Comparison of ENCODE assay signal across 19 mouse cellular contexts in genomic region chr4:154611167-154611566, GRCm38 (mm10). TPM values are rescaled to one million over a fixed set of nuclear protein-coding genes. Genes with fewer than 3 reads are reported as not detected.
DNase-seq lines count a peak whose midpoint lies in the region; ATAC-seq and TF ChIP-seq lines count a peak whose summit lies in the region.
"Had no signal": no experiment of that assay in that cellular context is flagged by ENCODE, and none has a peak within 500 bp of the region (broad histone marks: within the 10 kb centered on the region; RNA-seq: fewer than 3 reads in every experiment).

No protein-coding gene starts in this region.

- peaks cover 12% of the 10 kb centered on the region; the same call in 1 of the 2 replicates for H3K27me3 ChIP-seq in forebrain, embryonic 10.5 days (ENCODE audit: poor library complexity, severe bottlenecking)
- no peaks in the 10 kb centered on the region for H3K27me3 ChIP-seq in forebrain, embryonic 15.5 days
- no peaks in the 10 kb centered on the region for H3K27me3 ChIP-seq in limb, embryonic 14.5 days (ENCODE audit: control insufficient read depth, insufficient read depth, low read length)
- no peaks in the 10 kb centered on the region for H3K27me3 ChIP-seq in limb, embryonic 10.5 days (ENCODE audit: low read depth, poor library complexity, severe bottlenecking)
- peaks cover 4% of the 10 kb centered on the region; the same call in 1 of the 2 replicates for H3K27me3 ChIP-seq in heart, embryonic 12.5 days (replicated peaks)
- H3K27me3 ChIP-seq in stomach, postnatal 0 days (ENCODE audit: control insufficient read depth, insufficient read depth, low read length) = no peaks in the 10 kb centered on the region

- TF ChIP-seq EP300 in stomach, postnatal 0 days (optimal IDR thresholded peaks at IDR 0.05) = no peak

- H3K9me3 ChIP-seq in forebrain, embryonic 10.5 days = peaks cover 8% of the 10 kb centered on the region
- H3K9me3 ChIP-seq in forebrain, embryonic 15.5 days = no peaks in the 10 kb centered on the region
- no peaks in the 10 kb centered on the region for H3K9me3 ChIP-seq in limb, embryonic 14.5 days (ENCODE audit: control insufficient read depth, low read length)
- H3K9me3 ChIP-seq in limb, embryonic 10.5 days (replicated peaks) = no peaks in the 10 kb centered on the region
- peaks cover 8% of the 10 kb centered on the region; the same call in 1 of the 2 replicates for H3K9me3 ChIP-seq in heart, embryonic 12.5 days (replicated peaks)
- no peaks in the 10 kb centered on the region for H3K9me3 ChIP-seq in stomach, postnatal 0 days (ENCODE audit: control insufficient read depth, low read length)
- H3K9me3 ChIP-seq: neural tube, embryonic 13.5 days had no signal

- H3K4me1 ChIP-seq in forebrain, embryonic 10.5 days = peaks cover 31% of the 10 kb centered on the region
- H3K4me1 ChIP-seq in forebrain, embryonic 15.5 days = no peaks in the 10 kb centered on the region
- no peaks in the 10 kb centered on the region for H3K4me1 ChIP-seq in limb, embryonic 14.5 days (ENCODE audit: control insufficient read depth, insufficient read depth, low read length)
- H3K4me1 ChIP-seq in limb, embryonic 10.5 days = peaks cover 31% of the 10 kb centered on the region
- peaks cover 21% of the 10 kb centered on the region for H3K4me1 ChIP-seq in heart, embryonic 12.5 days (replicated peaks)
- H3K4me1 ChIP-seq in stomach, postnatal 0 days (replicated peaks; ENCODE audit: control insufficient read depth, insufficient read depth) = no peaks in the 10 kb centered on the region
- H3K4me1 ChIP-seq: neural tube, embryonic 13.5 days had no signal

- H3K4me2 ChIP-seq in forebrain, embryonic 15.5 days (replicated peaks) = no peak overlapping the region
- no peak overlapping the region for H3K4me2 ChIP-seq in limb, embryonic 14.5 days (replicated peaks; ENCODE audit: low read depth, low read length, severe bottlenecking)
- peak overlapping the region; percentile 27; the same call in 1 of the 2 replicates for H3K4me2 ChIP-seq in heart, embryonic 12.5 days
- H3K4me2 ChIP-seq in stomach, postnatal 0 days (replicated peaks; ENCODE audit: low read depth) = no peak overlapping the region
- H3K4me2 ChIP-seq: hindbrain, embryonic 14.5 days; liver, embryonic 11.5 days; neural tube, embryonic 13.5 days had no signal

- WGBS in forebrain, embryonic 10.5 days = 82% methylated on average over 10 of the region's 10 CpGs
- WGBS in forebrain, embryonic 15.5 days = 81% methylated on average over 10 of the region's 10 CpGs
- WGBS in limb, embryonic 14.5 days = 72% methylated on average over 10 of the region's 10 CpGs
- 86% methylated on average over 10 of the region's 10 CpGs for WGBS in limb, embryonic 10.5 days
- 51% methylated on average over 10 of the region's 10 CpGs for WGBS in heart, embryonic 12.5 days
- WGBS in stomach, postnatal 0 days = 73% methylated on average over 10 of the region's 10 CpGs

- no peak for TF ChIP-seq POLR2A in limb, embryonic 14.5 days (IDR thresholded peaks at IDR 0.05; ENCODE audit: borderline replicate concordance, extremely low read depth, insufficient read depth, insufficient read length)

- TF ChIP-seq CTCF in stomach, postnatal 0 days (IDR thresholded peaks at IDR 0.05; ENCODE audit: low read depth) = no peak

- ATAC-seq in forebrain, embryonic 15.5 days (replicated peaks) = no peak
- ATAC-seq in limb, embryonic 14.5 days (ENCODE audit: low FRiP score, low read depth) = no peak
- no peak for ATAC-seq in heart, embryonic 12.5 days (ENCODE audit: insufficient number of reproducible peaks, low FRiP score)
- ATAC-seq in hematopoietic stem cell, adult 5-6 weeks (replicated peaks in 1 of 2; ENCODE audit: insufficient read depth in 1 of 2, low FRiP score in 2 of 2, low TSS enrichment in 1 of 2, low read depth in 1 of 2, poor library complexity in 2 of 2, severe bottlenecking in 2 of 2) = peak; percentile 12 to 64; a peak in 1 of 4 replicates
- no peak for ATAC-seq in stomach, postnatal 0 days (ENCODE audit: low FRiP score, low TSS enrichment)
- ATAC-seq: lung, postnatal 0 days had no signal

- no peak for DNase-seq in forebrain, embryonic 10.5 days (ENCODE audit: extremely low spot score, low spot score)
- DNase-seq in limb, embryonic 14.5 days (ENCODE audit: low spot score) = no peak
- no peak for DNase-seq in limb, embryonic 10.5 days (ENCODE audit: low spot score)
- no peak for DNase-seq in stomach, postnatal 0 days (ENCODE audit: low spot score)
- no peak for DNase-seq in adrenal gland, postnatal 10 days
- DNase-seq: adrenal gland, postnatal 36 days; cerebellum, adult 9-10 months; gastrocnemius, postnatal 25 days; kidney, adult 2 months; thymus, postnatal 25 days had no signal

- H3K36me3 ChIP-seq in forebrain, embryonic 10.5 days (replicated peaks) = peaks cover 58% of the 10 kb centered on the region
- H3K36me3 ChIP-seq in forebrain, embryonic 15.5 days = no peaks in the 10 kb centered on the region
- peaks cover 4% of the 10 kb centered on the region; the same call in 1 of the 2 replicates for H3K36me3 ChIP-seq in limb, embryonic 14.5 days (ENCODE audit: control insufficient read depth, insufficient read depth, low read length)
- H3K36me3 ChIP-seq in limb, embryonic 10.5 days = peaks cover 84% of the 10 kb centered on the region
- H3K36me3 ChIP-seq in heart, embryonic 12.5 days = peaks cover 5% of the 10 kb centered on the region; the same call in 1 of the 2 replicates
- H3K36me3 ChIP-seq in stomach, postnatal 0 days (ENCODE audit: control insufficient read depth, insufficient read depth, low read length) = no peaks in the 10 kb centered on the region
- H3K36me3 ChIP-seq: neural tube, embryonic 13.5 days had no signal

- peak overlapping the region; percentile 13 for H3K27ac ChIP-seq in forebrain, embryonic 10.5 days
- H3K27ac ChIP-seq in forebrain, embryonic 15.5 days (replicated peaks) = no peak overlapping the region
- H3K27ac ChIP-seq in limb, embryonic 14.5 days (replicated peaks; ENCODE audit: low read depth, low read length) = no peak overlapping the region
- H3K27ac ChIP-seq in limb, embryonic 10.5 days = no peak overlapping the region
- peak overlapping the region; percentile 87 for H3K27ac ChIP-seq in heart, embryonic 12.5 days (ENCODE audit: poor library complexity, severe bottlenecking)
- H3K27ac ChIP-seq in stomach, postnatal 0 days (replicated peaks) = no peak overlapping the region
- H3K27ac ChIP-seq: hindbrain, embryonic 14.5 days; neural tube, embryonic 13.5 days had no signal

- H3K9ac ChIP-seq in forebrain, embryonic 15.5 days (replicated peaks) = no peak overlapping the region
- H3K9ac ChIP-seq in limb, embryonic 14.5 days (ENCODE audit: low read depth, low read length, severe bottlenecking) = 0 out of 2 replicates have a peak overlapping the region, but pooled peaks have one; percentile 12
- peak overlapping the region; percentile 62; the same call in 1 of the 2 replicates for H3K9ac ChIP-seq in heart, embryonic 12.5 days
- no peak overlapping the region for H3K9ac ChIP-seq in stomach, postnatal 0 days (ENCODE audit: low read length)
- H3K9ac ChIP-seq: hindbrain, embryonic 14.5 days; neural tube, embryonic 13.5 days had no signal

- H3K4me3 ChIP-seq in forebrain, embryonic 10.5 days = no peak overlapping the region
- no peak overlapping the region for H3K4me3 ChIP-seq in forebrain, embryonic 15.5 days
- H3K4me3 ChIP-seq in limb, embryonic 14.5 days (replicated peaks; ENCODE audit: low read length) = no peak overlapping the region
- H3K4me3 ChIP-seq in limb, embryonic 10.5 days = no peak overlapping the region
- no peak overlapping the region for H3K4me3 ChIP-seq in heart, embryonic 12.5 days
- H3K4me3 ChIP-seq in stomach, postnatal 0 days (ENCODE audit: low read depth, low read length) = no peak overlapping the region
- H3K4me3 ChIP-seq: neural tube, embryonic 13.5 days had no signal

RNA-seq across cellular contexts. Expression of gene Prdm16, which starts 25.5 kb away (rescaled TPM):
- polyA plus RNA-seq in forebrain, embryonic 10.5 days (2016; fragmentation: Nextera tagmentation; extraction: Ambion mirVana) = 40.1 and 43.1 TPM in 2 replicates
- 32.7 and 33.5 TPM in 2 replicates for polyA plus RNA-seq in forebrain, embryonic 15.5 days (2015; fragmentation: Nextera tagmentation; extraction: Ambion mirVana)
- 11.7 and 15.3 TPM in 2 replicates for polyA plus RNA-seq in limb, embryonic 14.5 days (2012; rRNA removed)
- 25.6 and 40.0 TPM in 2 replicates for polyA plus RNA-seq in limb, embryonic 14.5 days (2014; fragmentation: Nextera tagmentation; extraction: Ambion mirVana)
- polyA plus RNA-seq in limb, embryonic 10.5 days (2016; fragmentation: Nextera tagmentation; extraction: Ambion mirVana) = 67.4 and 93.9 TPM in 2 replicates
- 21.8 and 23.0 TPM in 2 replicates for polyA plus RNA-seq in heart, embryonic 12.5 days (2016; fragmentation: Nextera tagmentation; extraction: Ambion mirVana)
- total RNA-seq in hematopoietic stem cell, adult 5-6 weeks (2017) = 13.3 and 18.2 TPM in 2 replicates
- 15.6 and 18.5 TPM in 2 replicates for polyA plus RNA-seq in stomach, postnatal 0 days (2015; fragmentation: Nextera tagmentation; extraction: Ambion mirVana)
- total RNA-seq in adrenal gland, postnatal 10 days (2021) = 10 to 100 TPM in 1 of 2 experiments, 1 to 10 TPM in 1; 9.0 to 17.8 TPM

RNA-seq across cellular contexts. Expression of gene Actrt2, which starts 56.5 kb away (rescaled TPM):
- not detected in 2 replicates for polyA plus RNA-seq in forebrain, embryonic 10.5 days (2016; fragmentation: Nextera tagmentation; extraction: Ambion mirVana)
- polyA plus RNA-seq in forebrain, embryonic 15.5 days (2015; fragmentation: Nextera tagmentation; extraction: Ambion mirVana) = not detected in 2 replicates
- polyA plus RNA-seq in limb, embryonic 14.5 days (2012; rRNA removed) = not detected in 2 replicates
- not detected in 2 replicates for polyA plus RNA-seq in limb, embryonic 14.5 days (2014; fragmentation: Nextera tagmentation; extraction: Ambion mirVana)
- not detected in 2 replicates for polyA plus RNA-seq in limb, embryonic 10.5 days (2016; fragmentation: Nextera tagmentation; extraction: Ambion mirVana)
- polyA plus RNA-seq in heart, embryonic 12.5 days (2016; fragmentation: Nextera tagmentation; extraction: Ambion mirVana) = not detected in 2 replicates
- total RNA-seq in hematopoietic stem cell, adult 5-6 weeks (2017) = not detected in 2 replicates
- not detected in 2 replicates for polyA plus RNA-seq in stomach, postnatal 0 days (2015; fragmentation: Nextera tagmentation; extraction: Ambion mirVana)
- not detected for total RNA-seq in adrenal gland, postnatal 10 days (2021)
- total RNA-seq: adrenal gland, postnatal 36 days; gastrocnemius, postnatal 25 days; megakaryocyte-erythroid progenitor cell, adult 5-6 weeks; monocyte, adult 5-6 weeks had no signal
- polyA plus RNA-seq: hindbrain, embryonic 14.5 days; liver, embryonic 11.5 days; lung, postnatal 0 days; neural tube, embryonic 13.5 days had no signal

Comparison
In these comparisons a context has a peak if more than half of its experiments do, and no peak if none do; other contexts are left out.
1. H3K27ac ChIP-seq: peak in forebrain, embryonic 10.5 days (single experiment) and heart, embryonic 12.5 days (single experiment); none in forebrain, embryonic 15.5 days (single experiment), limb, embryonic 14.5 days (single experiment), limb, embryonic 10.5 days (single experiment) and stomach, postnatal 0 days (single experiment).
2. ATAC-seq: peak in hematopoietic stem cell, adult 5-6 weeks (2 of 2); none in forebrain, embryonic 15.5 days (single experiment), limb, embryonic 14.5 days (single experiment), heart, embryonic 12.5 days (single experiment) and stomach, postnatal 0 days (single experiment).
3. H3K9ac ChIP-seq: peak in limb, embryonic 14.5 days (single experiment) and heart, embryonic 12.5 days (single experiment); none in forebrain, embryonic 15.5 days (single experiment) and stomach, postnatal 0 days (single experiment).